Mouse (Mus musculus): ENCODE data around the gene Il17rb.

The Il17rb gene

DNA sequence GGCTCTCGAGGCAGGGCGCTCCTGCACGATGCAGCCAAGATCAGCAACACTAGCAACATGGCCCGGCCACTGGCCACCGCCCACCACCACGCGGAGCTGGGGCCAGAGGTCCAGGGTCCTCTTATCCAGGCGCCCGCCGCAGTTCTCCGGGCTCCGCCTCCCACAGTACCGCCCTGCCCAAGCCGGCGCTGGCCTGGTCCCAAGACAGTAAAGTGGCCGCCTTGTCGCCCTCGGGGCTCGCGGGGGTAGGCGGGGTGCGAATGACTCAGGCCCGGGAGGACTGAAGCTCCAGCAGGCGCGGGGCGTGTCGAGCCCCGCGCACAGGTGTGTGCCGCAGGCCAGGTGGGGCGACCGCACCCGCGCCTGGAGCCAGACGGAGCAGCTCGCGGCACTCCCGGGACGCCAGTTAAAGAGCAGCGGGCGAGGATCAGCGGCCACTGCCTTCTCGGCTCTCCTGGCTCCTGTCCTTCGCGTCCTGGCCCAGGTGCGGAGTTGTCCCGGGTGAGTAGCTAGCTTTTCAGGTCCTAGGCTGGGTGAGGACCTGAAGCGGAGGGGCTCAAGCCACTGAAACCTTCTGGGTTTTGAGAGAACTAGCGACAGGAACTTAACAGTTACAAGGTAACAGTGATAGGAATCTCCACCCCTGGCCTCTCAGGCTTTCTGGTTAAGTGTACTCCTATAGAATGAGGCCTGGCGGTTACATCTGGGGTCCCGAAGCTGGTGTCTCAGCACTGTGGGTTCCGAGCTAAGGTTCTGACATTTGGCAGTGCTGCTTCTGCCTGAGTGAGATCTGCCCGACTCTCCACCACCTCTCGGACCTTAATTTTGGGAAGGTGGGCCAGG lies at the start of gene Il17rb, which contains the start of gene Chdh:
Gene Il17rb, minus strand, starts transcription at position 164 of the 843 bp plus-strand sequence.
Gene Chdh, plus strand, starts transcription at position 291 of the 843 bp plus-strand sequence.
- in situ Hi-C loops (cut with MseI, MboI), result no loop called here

DNA sequence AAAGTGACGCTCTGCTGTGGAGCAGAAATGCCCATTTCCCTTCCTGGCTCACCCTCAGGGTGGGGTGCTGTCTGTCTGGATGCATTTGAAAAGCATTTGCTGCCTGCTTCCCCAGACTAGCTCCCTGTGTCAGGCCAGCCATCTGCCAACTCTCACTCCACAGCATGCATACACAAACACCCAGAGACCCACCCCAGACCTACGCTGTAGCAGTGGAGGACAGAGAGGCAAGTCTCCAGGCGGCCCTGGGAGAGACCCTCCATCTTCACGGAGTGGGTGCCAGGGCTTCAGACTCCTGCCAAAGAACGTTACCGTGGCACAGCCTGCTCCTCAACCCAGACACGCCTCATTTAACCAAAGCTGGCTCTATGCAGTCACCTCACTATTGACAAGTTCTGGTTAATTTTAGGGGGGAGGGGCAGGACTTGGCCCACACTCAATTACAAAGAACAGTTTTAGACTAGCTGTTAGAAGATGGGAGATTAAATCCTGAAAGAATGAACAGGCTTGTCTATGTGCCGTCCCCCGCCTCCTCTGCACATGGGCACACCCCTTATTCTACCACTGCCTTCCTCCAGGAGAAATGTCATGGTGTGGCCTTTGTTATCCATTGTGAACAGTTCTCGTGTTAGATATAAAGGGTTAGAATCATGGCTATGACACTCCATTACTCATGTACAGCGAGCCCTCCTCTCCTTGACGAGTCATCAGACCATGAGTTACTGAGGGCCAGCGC lies 47.5 kb upstream of the Il17rb start:
- in situ Hi-C loops (cut with MseI, MboI), result no loop called here

DNA sequence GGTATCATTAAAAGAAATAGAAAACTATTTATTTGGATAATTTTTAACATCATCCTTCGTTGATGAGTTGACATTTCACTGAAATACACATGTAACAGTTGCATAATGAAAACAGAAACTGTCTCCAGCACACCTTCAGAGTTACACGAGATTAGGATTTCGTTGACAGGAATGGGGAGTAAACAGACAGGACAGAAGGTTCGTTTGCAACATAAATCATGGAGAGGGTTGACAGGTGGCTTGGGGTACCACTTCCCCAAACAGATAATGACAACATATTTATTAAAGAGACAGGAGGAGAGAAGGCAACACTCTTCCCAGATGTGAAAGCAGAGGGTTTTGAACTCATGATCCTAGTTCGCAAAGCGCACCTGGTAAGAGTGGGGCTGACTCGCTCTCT lies 46.2 kb upstream of the Il17rb start:
- in situ Hi-C loops (cut with MseI, MboI), result no loop called here

DNA sequence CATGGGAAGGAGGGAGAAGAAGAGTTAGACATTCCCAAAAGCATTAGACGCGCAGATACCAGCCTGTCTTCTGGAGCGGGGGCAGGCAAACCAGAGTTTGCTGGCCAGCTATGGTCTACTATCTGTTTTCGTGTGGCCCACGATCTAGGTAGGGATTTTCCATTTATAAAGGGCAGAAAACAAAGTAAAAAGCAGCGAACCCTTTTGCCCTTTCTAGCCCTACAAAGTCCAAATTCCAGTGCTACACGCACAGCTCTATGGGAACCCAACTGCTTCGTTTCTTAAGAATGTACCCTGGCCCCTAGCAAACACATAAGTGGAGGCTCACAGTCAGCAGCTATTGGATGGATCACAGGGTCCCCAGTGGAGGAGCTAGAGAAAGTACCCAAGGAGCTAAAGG lies 41.6 kb upstream of the Il17rb start:
- in situ Hi-C loops (cut with MseI, MboI), result no loop called here

DNA sequence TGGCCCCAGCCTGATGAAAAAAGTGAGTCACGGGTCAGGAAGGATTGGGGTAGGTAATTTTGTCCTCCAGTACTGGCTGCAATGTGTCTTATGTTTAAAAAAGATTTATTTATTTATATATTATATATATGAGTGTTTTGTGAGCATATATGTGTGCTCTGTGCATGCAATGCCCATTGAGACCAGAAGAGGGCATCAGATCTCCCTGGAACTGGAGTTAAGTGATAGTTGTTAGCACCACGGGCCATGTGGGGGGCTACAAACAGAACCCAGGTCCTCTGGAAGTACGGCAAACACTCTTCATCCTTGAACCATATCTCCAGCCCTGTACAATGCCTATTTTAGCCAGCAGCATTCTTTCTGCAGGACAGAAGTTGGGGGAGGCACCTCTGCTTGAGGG lies 39.4 kb upstream of the Il17rb start:
- in situ Hi-C loops (cut with MseI, MboI), result no loop called here

DNA sequence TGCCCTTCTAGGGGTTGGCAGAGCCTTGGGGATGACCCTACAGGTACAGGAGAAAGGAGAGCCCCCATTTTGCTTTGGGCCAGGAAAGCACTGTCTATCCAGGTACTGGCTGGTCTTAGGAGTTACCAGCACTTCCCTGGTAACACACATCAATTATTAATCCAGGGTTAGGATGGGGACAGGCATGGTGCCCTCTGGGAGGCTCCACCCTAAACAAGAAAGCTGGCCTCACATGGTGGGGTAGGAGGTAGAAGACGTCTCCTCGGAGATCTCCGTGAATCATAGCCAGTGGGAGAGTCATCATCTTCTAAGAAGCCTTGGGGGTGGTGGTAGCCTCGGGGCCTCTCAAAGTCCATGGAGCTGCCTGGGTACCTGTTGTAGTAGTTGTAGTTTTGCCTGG lies 38.3 kb upstream of the Il17rb start:
- in situ Hi-C loops (cut with MseI, MboI), result no loop called here

DNA sequence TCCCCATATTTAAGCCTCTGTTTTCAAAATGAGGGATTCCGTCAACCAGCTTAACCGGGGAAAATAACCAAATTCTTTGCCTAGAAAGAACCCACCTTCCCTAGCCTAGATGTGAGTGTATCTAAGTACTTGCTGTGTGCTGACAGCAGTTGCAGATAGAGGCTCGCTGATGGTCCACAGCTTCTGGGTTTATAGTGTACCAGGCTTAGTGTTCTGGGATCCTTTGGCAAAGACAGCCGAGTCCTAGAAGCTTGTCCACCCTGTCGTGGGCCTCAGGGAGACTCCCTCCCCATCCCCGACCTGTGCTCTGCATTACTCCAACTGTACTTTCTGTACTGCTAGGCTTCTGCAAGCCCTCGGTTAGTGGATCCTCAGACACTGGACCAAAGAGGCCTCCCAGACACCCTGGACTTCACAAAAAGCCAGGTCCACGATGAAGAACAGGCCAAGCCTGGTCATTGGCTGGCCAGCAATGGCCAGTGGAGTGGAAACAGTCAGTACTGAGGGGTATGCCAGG lies 37.1 kb upstream of the Il17rb start:
- in situ Hi-C loops (cut with MseI, MboI), result no loop called here

DNA sequence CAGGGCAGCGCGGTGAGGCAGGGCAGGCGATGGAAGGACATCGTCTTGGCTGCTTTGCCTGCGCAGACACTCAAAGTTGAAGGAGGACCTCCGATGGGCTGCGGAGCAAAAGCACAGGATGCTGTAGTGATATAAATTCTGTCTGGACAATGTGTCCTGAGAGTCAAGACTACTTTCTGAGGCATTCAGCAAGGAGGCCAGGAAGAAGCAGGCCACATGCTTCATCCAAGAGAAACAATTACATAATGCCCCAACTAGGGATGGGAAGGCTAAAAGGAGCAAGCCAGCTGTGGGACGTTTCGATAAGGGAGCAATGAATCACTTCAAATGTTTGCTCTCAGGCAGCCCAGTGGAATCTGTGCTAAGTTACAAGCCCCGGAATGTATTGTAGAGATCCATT lies 36.5 kb upstream of the Il17rb start:
- in situ Hi-C loops (cut with MseI, MboI), result no loop called here

DNA sequence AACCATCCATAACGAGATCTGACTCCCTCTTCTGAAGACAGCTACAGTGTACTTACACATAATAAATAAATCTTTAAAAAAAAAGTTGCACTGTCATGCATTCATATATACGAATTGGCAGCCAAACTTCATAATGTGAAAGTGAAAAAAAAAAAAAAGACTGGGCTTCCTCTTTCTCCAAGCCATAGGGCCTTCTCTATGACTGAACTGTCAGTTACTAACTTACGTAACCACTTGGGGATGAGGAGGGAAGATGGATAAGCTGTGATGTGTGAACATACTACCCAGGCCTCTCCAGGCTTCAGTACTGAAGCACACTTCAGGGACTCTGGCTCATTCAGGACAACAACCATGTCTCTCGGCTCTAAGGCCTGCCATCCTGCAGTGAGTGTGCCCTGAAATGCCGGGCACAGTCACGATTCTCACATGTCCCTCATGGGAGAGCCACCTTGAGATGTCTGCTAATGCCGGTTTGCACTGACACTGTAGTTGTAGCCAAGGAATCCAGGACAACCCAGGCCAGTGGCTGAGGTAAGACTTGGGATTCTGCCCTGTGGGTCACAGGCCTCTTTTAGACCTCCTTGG lies 34.8 kb upstream of the Il17rb start:
- in situ Hi-C loops (cut with MseI, MboI), result no loop called here

DNA sequence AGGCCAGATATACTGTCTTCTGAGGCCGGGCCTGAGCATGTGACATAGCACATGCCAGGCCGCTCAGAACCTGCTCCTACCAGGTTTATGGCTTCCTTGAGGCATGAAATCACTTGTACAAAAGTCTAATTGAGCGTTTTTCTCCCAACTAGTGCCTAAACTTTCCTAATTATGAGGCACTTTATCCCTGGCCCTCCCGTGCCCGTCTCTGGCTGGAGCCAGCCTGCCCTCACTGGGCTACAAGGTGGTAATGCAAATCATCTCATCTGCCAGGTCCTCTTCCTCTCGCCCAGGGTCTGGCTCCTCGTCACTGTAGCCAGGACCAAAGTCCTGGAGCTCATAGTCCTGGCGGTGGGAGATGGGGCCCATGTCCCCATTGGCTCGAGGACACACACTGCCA lies 33.1 kb upstream of the Il17rb start:
- in situ Hi-C loops (cut with MseI, MboI), result no loop called here

DNA sequence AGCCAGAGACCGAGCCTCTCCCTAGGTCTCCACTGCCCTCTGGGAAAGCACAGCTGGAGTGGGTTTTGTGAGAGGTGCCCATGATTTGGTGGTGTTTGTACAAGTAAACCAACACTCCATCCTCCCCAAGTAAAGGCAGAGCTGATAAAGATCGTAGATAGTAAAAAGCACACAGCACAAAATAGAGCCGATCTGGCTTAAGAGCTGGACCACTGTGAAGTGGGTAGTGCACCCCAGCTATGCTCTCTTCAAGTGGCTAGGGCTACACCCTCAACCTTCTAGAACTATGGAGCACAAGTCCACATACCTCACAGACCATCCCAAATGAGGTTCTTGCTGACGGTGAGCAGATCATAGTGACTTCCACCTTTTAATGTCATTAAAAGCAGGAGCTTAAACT lies 30.7 kb upstream of the Il17rb start:
- in situ Hi-C loops (cut with MseI, MboI), result no loop called here

DNA sequence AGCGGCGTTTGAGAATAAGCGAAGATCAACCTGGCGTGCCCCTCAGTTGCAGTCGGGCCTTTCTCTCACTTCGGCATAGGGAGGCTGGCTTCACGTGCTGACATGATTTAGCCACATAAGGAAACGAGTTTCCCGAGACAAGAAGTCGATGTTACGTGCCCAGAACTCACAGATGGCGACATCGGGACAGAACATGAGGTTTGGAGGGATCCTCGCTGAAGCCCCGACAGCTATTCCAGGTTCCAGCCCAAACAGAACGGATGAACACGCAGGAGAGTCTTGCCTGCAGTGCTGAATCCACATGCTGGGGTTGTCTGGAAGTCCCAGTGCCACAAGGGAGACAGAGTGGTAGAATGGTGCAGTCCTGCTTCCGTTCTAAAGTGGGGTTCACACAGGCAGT lies 29.7 kb upstream of the Il17rb start:
- in situ Hi-C loops (cut with MseI, MboI), result no loop called here

DNA sequence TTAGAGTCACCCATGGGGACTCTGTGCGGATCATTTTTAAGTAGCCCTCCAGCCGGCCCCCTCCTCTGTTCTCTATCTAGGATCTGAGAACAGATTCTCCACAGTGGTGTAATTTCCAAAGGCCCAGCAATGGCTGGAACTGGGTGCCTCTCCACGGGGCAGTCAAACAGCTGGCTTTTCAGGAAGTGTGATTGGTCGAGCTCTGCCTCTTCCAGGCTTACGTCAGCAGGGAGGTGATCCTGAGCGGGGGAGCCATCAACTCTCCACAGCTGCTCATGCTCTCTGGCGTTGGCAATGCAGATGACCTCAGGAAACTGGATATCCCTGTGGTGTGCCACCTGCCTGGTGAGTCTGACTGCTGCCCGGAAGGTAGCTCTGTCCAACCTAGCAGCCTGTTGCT lies 24.7 kb upstream of the Il17rb start:
- in situ Hi-C loops (cut with MseI, MboI), result no loop called here

DNA sequence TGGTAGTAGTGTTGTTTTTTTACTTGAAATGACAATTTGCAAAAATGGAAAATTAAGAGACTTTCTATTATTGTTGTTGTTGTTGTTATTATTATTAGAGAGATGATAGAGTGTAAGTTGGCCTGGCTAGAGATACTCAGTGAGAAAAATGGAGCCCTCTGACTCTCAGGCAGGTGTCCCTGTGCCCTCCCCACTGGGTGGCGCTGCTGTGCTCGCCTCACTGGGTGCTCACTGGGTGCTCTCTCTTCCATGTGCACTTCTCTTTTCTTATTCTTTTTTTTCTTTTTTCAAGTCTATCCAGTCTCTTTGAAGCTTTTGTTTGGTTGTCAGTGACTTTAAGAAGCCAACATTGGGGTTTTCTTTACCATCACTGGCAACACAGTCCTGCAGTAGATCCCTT lies 18.7 kb upstream of the Il17rb start:
- in situ Hi-C loops (cut with MseI, MboI), result no loop called here

DNA sequence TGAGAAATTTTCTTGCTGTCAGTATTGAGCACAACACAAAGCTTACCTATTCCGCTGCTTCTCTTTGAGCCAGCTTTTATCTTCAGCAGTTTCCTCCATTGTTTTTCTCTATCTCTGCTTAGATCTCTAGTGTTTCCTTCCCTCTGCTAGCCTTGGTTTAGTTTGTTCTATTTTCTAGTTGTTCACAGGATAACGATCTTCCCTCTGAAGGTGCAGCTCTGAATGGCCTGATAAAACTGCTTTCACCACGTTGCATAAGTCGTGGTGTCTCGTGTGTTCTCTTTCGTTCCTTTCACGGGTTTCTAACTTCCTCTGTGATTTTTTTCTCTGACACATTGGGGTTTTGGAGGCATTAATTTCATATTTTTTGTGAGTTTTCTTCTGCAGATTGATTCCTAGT lies 15.7 kb upstream of the Il17rb start:
- in situ Hi-C loops (cut with MseI, MboI), result no loop called here

DNA sequence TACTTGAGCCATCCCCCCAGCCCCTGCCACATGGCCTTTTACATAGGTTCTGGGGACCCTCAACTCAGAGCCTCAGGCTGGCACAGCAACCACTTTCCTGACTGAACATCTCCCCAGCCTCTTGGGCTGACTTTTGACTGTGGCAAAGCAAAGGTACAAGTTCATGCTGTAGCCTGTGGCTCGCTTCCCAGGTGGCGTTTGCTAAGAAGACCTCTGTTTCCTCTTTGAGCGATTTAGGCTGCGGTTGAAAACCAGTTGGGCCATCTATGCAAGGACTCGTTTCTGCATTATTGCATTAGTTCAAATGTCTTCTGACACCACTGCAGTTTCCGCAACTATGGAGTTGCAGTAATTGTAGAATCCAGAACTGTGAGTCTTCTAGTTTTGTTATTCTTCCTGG lies 13.8 kb upstream of the Il17rb start:
- in situ Hi-C loops (cut with MseI, MboI), result no loop called here

DNA sequence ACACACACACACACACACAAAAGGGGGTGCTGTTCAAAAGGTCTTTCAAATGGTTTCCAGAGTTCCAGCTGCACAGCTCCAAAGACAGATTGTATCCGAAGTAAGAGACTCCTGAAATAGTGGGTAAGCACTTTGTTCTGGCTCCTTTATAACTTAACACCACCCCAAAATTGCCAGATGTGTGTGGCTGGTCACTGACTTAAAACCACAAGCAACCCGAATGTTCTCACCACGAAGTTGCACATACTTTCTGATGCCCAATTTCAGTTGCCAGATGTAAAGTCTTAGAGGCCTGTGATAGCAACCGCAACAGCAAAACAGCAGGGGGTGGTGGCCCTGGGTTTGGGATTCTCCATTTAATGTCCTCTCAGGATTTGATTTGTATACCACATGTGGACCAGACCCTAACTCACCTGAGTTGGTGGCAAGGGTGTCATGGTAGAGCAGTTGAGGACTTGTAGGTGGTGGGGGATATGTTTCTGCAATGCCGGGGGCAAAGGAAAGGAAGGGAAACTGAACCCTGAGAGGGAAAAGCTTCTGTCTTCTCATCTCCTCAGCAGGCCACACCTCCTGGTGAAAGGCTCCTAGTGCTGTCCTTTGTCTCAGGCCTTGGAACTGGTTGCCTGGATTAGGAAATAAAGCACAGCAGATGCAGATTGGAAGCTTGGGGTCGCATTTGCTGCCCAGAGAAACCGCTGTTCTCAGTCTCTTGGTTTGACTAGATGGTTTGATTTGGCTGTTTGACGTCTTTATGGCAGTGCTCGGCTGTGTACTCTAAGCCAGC lies 11.3 kb upstream of the Il17rb start:
- in situ Hi-C loops (cut with MseI, MboI), result no loop called here

DNA sequence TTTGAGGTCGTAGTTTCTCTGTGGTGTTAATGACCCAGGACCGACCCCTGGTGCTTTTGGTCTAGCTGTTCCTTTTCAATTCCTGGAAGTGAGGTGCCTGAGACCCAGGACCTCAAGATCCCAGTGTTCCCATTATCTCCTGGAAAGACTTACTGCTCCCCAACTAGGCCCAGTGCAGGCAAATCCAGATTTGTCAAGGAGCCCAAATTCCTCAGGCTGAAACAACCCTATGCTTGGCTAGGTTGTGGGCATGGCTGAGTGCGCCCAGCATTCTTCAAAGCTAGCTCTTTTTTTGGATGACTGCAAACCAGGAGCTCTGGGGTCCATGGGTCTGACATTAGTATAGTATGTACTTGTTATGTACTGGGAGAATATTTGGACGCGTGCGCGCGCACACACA lies 10.7 kb upstream of the Il17rb start:
- in situ Hi-C loops (cut with MseI, MboI), result no loop called here

DNA sequence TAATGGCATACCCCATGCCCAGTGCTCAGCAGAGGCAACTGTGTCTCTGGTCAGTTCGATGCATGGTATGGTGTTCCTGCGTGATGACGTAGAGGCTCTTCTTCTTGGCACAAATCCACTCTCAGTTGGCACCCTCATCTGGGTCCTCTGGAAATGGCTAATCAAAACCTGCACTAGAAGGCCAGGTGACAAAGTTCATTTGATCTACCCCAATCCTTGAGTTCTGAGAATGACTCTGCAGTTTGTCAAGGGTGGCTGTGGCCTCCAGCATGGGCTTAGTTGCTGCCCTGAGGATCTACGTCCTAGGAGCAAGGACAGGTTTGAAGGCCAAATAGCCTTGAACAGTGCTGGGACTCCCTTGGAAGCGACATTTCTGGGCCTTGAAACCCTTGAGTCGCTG lies 10.2 kb upstream of the Il17rb start:
- in situ Hi-C loops (cut with MseI, MboI), result no loop called here

DNA sequence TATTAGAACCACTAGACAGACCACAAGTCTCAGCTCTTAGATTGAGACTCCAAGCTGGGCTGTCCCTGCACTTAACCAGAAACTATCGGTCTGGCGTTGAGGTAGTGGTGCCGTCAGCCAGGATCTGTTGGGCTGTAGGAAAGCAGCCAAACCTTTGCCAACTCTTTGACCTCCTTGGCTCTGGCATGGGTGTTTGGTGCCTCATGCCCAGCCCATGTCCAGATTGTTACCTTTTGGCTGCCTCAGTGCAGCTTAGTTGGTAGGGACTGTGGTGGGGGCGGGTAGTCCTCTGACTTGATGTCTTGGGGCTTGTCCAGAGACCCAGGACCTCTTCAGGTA lies 9.7 kb upstream of the Il17rb start:
- in situ Hi-C loops (cut with MseI, MboI), result no loop called here

DNA sequence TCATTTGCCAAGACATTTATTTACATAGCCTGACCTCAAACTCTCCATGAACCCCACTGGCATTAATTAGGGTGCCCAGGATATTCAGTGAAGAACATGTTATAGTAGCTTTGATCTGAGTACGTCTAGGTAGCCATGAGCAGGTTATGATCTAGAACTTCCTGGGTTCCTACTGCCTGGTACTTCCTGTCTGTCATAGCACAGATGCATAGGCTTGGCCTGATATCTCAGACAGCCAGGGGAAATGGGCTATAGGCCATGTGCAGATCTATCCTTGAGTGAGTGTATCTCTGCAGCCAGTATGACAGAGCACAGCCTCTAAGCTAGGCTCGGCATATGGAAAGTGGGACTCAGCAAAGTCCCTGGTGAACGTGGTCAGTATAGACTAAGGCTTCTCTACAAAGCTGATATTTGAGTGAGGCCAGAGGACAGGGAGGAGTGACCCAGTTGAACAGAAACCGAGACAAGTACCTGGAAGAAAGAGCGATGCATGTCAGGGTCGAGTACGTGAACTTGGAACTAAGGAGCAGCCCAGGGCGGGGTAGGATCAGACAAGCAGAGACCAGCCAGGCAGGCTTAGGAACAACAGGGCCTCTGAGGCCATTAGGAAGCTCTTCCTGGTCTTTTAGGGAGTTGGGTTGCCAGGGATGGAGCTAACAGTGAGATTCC lies 9.2 kb upstream of the Il17rb start:
- in situ Hi-C loops (cut with MseI, MboI), result no loop called here
